Mouse (Mus musculus) embryonic facial prominence, embryonic 10.5 days (tissue): Measurements from ENCODE around the gene Cdr2. TPM values are rescaled to one million over a fixed set of nuclear protein-coding genes. Genes with fewer than 3 reads are reported as not detected.
"Not testable (repeated sequence)": the region's sequence is repeated elsewhere in the genome, so short reads cannot be mapped to it uniquely, and the experiment has no call there.

Source experiments
- DNase-seq: peaks from one replicate; pipeline ENCODE4 v3.0.0-alpha.2; 2017; ENCODE audit warnings: low spot score
- H3K27ac ChIP-seq: fragments of 300-500 bp; sonication (generic); replicated peaks from 2 replicates; pipeline ENCODE4 v1.5.1; 2016; ENCODE audit warnings: mild to moderate bottlenecking
- H3K27me3 ChIP-seq: fragments of 300-500 bp; sonication (generic); replicated peaks from 2 replicates; pipeline ENCODE4 v1.6.1; 2016; ENCODE audit warnings: low read depth, mild to moderate bottlenecking; ENCODE audit not compliant: poor library complexity, severe bottlenecking
- H3K36me3 ChIP-seq: fragments of 300-500 bp; sonication (generic); replicated peaks from 2 replicates; pipeline ENCODE4 v1.6.1; 2016; ENCODE audit warnings: mild to moderate bottlenecking, moderate library complexity
- H3K4me1 ChIP-seq: fragments of 300-500 bp; sonication (generic); 2 replicates; pipeline ENCODE4 v1.6.1; 2016
- H3K4me3 ChIP-seq: fragments of 300-500 bp; sonication (generic); 2 replicates; pipeline ENCODE4 v1.5.1; 2016; ENCODE audit warnings: mild to moderate bottlenecking, moderate library complexity
- H3K9me3 ChIP-seq: fragments of 300-500 bp; sonication (generic); 2 replicates; pipeline ENCODE4 v1.6.1; 2016; ENCODE audit warnings: mild to moderate bottlenecking
- WGBS: fragments of 180-500 bp; shearing (Covaris S2); methylation state at CpG from one replicate; pipeline ENCODE4 v1.1.7; 2016; 5-methylcytosine and 5-hydroxymethylcytosine counted together
- polyA plus RNA-seq: library from polyadenylated mRNA; unstranded; fragments of >200 nt; fragmentation: Nextera tagmentation; extraction: Ambion mirVana; gene quantifications from 2 replicates; pipeline ENCODE4 v1.2.1, GENCODE M21; 2016

The Cdr2 gene
- polyA plus RNA-seq, 1 experiment from 2014 or later: 11.5 TPM

DNA sequence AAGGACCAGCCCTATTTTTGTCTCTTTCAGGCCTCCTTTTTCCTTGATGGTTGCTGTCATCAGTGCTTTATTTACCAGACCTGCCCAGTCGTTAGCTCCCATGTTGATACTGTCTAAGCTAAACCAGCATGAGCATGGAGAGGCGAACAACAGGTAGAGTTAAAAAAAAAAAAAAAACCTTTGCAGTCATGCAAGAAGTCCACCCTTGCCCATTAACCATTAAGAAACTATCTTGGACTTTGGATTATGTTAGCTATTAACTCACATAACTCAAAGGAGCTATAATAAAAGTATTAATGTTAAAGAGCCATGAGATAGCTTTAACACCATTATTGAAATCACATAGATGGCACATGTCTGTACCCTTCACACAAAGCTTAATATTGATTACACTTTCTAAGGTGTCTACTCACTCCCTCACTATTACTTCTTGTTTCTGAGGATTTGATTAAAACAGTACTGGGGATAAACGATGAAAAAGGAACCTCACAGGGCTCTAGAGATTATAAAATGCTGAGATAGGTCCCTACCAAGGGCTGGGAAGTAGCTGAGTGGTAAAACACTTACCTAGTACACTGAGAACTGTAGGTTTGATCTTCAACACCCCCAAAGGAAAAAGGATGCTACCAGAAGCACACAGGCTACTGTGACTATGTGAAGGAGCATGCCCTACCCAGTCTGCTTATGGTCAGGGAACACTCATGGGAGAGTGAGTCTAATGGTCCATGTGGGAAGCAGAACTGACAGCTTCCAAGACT lies 18.1 kb upstream of the Cdr2 start:
- no peaks in the 10 kb centered on the region for H3K36me3 ChIP-seq
- H3K4me3 ChIP-seq: no peak overlapping the region
- no peak for DNase-seq
- no peaks in the 10 kb centered on the region for H3K4me1 ChIP-seq
- no peaks in the 10 kb centered on the region for H3K9me3 ChIP-seq
- H3K27me3 ChIP-seq: no peaks in the 10 kb centered on the region
- no peak overlapping the region for H3K27ac ChIP-seq
- WGBS: 77% methylated on average over 3 of the region's 3 CpGs

DNA sequence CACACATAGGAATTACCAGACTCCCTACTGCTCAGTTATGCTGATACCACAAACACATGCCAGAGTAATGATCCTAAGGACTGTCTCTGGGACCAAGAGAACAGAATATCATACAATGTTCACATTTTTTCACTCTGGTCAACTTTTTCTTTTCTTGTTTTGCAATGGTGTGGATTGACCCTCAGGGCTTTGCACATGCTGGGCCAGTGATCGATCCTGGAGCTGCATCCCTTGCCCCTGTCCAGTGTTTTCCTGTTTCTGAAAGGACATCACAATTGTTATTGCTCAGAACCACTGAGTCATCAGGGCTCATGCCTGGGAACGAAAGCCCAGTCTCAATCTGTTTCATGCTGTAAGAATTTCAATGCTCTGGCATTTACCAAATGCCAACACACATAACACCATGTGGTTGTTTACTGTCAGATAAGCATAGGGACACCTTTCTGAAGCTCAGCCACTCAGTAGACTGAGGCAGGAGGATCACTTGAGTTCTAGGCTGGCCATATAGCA lies 17.0 kb upstream of the Cdr2 start:
- no peaks in the 10 kb centered on the region for H3K27me3 ChIP-seq

DNA sequence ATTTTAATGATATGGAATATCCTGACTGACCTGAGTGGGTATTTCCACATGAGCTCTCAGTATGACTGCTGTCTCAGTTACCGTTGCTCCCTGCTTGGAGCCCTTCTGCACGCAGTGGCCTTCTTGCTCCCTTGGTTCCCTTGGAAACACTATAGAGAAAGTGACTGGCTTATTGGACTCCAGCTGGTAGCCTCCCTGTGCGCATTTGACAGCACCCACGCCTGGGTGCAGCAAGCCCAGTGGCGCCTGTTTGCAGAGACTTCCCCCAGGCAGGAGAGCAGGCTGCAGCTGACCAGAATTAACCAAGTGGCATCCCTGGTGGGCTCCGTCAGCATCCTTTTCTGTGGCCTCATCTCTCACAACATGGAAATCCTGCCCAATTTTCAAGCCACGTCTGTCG lies 9.1 kb upstream of the Cdr2 start:
- Histone ChIP-seq H3K4me3 (no peak overlapping the region), H3K27me3 (no peaks in the 10 kb centered on the region), H3K4me1 (no peaks in the 10 kb centered on the region), H3K9me3 (no peaks in the 10 kb centered on the region), H3K27ac (no peak overlapping the region), H3K36me3 (no peaks in the 10 kb centered on the region)
- no peak for DNase-seq
- WGBS: 71% methylated on average over 8 of the region's 8 CpGs

More for the DNA sequence above, 17.0 kb upstream of the Cdr2 start:
- no peaks in the 10 kb centered on the region for H3K36me3 ChIP-seq
- 79% methylated on average over 2 of the region's 2 CpGs for WGBS
- no peak overlapping the region for H3K27ac ChIP-seq
- DNase-seq: no peak
- no peak overlapping the region for H3K4me3 ChIP-seq
- no peaks in the 10 kb centered on the region for H3K9me3 ChIP-seq
- H3K4me1 ChIP-seq: no peaks in the 10 kb centered on the region

DNA sequence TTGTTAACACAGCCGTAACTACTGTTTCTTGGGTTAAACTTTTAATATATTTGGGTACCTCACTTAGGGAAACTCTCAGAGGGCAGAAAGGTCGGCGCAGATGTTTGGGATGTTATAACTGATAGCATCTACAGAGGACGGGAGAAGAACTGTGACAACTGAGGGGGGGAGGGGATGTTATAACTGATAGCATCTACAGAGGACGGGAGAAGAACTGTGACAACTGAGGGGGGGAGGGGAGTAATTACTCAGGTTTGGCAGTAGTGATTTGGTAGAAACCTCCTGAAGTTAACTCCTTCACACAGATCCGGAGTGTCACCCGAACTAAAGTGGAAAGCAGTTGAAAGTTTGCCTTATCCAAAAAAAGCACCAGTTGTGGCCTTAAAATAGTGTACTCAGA lies 856 bp upstream of the Cdr2 start:
- WGBS: 12% methylated on average over 7 of the region's 7 CpGs
- H3K4me1 ChIP-seq: peaks cover 21% of the 10 kb centered on the region
- no peaks in the 10 kb centered on the region for H3K27me3 ChIP-seq
- H3K36me3 ChIP-seq: no peaks in the 10 kb centered on the region
- DNase-seq: no peak
- no peaks in the 10 kb centered on the region for H3K9me3 ChIP-seq
- H3K27ac ChIP-seq: peak overlapping the region; percentile 95
- H3K4me3 ChIP-seq: peak overlapping the region; percentile 96

DNA sequence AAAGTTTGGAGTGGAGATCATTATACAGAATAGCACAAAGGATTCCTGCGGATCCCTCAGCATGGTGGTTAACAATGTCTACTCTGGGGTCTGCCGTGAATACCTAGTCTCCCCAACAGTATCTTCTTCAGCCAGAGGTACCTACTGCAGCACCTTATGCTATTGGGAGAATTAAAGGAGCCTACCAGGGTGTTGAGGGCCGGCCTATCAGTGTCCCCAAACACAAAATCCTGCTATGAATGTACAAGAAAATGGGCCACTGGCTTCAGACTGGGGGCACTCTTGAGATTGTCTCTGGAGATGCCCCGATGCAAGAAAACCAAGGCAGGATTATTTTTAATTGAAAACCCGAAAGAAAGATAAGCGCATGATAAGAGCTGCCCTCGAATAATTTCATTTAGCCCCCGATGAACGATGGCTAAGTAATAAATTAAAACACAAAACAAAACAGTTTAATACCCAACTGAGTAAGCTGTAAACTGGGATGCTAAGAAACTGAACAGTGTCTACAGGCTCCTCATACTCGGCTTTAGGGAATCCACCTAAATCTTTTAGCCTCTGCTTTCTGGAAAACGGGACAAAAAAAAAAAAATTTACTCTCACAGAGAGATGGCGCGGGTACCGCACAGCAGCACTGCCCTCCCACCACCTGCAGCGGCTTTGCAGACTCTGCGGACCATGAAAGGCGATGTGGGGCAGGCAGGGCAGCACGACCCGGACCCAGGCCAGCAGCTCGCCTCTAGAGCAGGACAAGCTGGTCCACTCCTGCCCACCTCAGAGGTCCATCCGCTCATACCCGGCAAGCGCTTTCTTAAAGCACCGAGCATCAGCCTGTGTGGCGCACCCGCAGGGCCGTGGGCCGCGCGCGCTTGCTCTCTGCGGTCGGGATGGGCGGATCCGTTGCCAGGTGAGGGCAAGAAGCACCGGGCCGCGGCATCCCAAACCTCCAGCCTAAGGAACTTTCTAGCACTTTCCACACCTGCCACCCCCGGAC lies 884 bp downstream of the Cdr2 start:
- H3K27me3 ChIP-seq: no peaks in the 10 kb centered on the region
- H3K36me3 ChIP-seq: no peaks in the 10 kb centered on the region
- H3K27ac ChIP-seq: peak overlapping the region; percentile 95
- peak overlapping the region; percentile 96 for H3K4me3 ChIP-seq
- DNase-seq: peak; percentile 76
- H3K4me1 ChIP-seq: peaks cover 25% of the 10 kb centered on the region
- no peaks in the 10 kb centered on the region for H3K9me3 ChIP-seq
- WGBS: 5% methylated on average over 39 of the region's 39 CpGs

DNA sequence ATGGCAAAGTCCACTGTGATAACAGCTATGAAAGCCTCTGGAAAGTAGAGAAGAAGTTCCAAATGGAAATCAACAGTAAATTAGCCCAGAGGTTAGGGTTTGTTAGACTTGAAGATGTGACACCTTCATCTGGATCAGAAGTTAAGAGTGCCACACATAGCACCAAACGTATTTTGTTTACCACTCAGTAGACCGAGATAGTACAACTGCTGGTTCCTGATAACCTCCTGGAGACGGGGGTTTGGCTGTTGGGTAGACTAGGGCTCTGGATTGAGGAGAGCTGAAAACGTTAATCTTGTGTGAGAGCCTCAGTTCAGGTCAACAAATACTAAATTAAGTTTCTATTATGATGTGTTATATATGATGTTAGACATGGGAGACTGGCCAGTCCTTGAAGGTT lies 2.1 kb downstream of the Cdr2 start:
- peak overlapping the region; percentile 96; the same call in 1 of the 2 replicates for H3K4me3 ChIP-seq
- DNase-seq: no peak
- no peak overlapping the region for H3K27ac ChIP-seq
- no peaks in the 10 kb centered on the region for H3K36me3 ChIP-seq
- no peaks in the 10 kb centered on the region for H3K9me3 ChIP-seq
- 90% methylated on average over 4 of the region's 4 CpGs for whole genome bisulfite sequencing
- no peaks in the 10 kb centered on the region for H3K27me3 ChIP-seq
- H3K4me1 ChIP-seq: peaks cover 30% of the 10 kb centered on the region

DNA sequence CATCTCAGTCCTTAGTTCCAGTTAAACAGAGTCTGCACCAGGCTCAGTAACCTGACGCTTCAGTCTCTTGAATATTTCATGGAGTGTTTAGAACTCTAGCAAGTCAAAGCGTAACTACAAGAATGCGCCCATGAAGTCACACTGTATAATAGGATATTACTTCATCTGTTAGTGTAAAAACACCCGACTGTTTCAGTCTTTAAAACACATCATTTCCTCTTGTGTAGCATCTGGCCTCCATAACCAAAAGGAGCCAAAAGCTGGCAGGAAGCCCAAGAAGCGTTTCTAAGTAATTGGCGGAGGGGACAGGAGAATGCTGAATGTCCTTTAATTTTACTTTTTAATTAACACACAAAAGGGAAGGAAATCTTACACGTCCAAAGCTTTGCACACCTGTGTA lies 5.0 kb downstream of the Cdr2 start:
- Histone ChIP-seq H3K4me1 (peaks cover 24% of the 10 kb centered on the region), H3K36me3 (no peaks in the 10 kb centered on the region), H3K27me3 (no peaks in the 10 kb centered on the region), H3K9me3 (no peaks in the 10 kb centered on the region), H3K4me3 (no peak overlapping the region), H3K27ac (no peak overlapping the region)
- WGBS: 81% methylated on average over 7 of the region's 7 CpGs
- no peak for DNase-seq

DNA sequence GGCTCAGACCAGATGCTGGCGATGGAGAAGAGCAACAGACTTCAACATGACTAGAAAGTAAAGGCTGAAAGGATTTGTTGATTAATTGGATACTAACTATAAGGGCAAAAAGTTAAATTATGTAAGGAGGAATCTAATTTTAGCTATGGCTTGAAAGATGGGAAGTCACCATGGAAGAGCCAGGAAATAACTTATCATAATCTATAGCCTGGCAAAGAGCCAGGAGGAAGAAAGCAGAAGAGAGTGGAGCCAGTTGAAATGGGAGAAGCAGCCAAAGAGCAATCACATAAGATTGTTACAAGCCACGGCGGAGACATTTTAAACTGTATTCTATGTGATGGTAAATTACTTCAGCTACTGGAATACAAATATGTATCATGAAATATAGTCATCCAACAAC lies 8.1 kb downstream of the Cdr2 start:
- H3K36me3 ChIP-seq: peaks cover 9% of the 10 kb centered on the region
- WGBS: 94% methylated on average over 3 of the region's 3 CpGs
- peaks cover 17% of the 10 kb centered on the region for H3K4me1 ChIP-seq
- no peak overlapping the region for H3K27ac ChIP-seq
- no peak for DNase-seq
- H3K9me3 ChIP-seq: no peaks in the 10 kb centered on the region
- H3K4me3 ChIP-seq: no peak overlapping the region
- H3K27me3 ChIP-seq: no peaks in the 10 kb centered on the region

DNA sequence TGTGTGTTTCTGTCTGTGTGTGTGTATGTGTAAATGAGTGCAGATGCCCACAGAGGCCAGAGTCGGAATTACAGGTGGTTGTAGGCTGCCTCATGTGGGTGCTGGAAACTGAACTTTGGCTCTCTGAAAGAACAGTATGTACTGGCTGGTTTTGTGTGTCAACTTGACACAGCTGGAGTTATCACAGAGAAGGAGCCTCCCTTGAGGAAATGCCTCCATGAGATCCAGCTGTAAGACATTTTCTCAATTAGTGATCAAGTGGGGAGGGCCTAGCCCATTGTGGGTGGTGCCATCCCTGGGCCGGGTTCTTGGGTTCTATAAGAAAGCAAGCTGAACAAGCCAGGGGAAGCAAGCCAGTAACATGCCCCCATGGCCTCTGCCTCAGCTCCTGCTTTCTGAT lies 9.6 kb downstream of the Cdr2 start:
- H3K4me1 ChIP-seq: peaks cover 13% of the 10 kb centered on the region
- H3K27ac ChIP-seq, H3K9me3 ChIP-seq, H3K4me3 ChIP-seq, H3K27me3 ChIP-seq, DNase-seq: not testable (repeated sequence)
- 62% methylated on average over 2 of the region's 2 CpGs for WGBS
- H3K36me3 ChIP-seq: peaks cover 24% of the 10 kb centered on the region

DNA sequence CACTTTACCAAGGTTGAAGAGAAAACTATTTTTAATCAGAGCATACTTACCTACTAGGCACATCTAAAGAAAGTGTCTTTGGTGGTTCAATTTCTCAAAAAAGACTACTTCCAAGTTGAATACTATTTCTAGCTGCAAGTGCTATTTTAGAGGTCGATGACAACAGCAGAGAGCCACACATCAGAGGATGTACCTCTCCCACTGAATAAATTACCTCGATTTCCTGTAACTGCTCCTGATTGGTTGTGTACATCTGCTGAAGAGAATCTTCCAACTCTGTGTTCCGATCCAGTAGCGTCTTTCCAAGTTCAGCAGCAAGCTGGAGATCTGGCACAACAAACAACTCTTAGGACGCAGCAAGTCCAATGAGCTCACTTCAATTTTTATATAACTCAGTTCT lies 12.0 kb downstream of the Cdr2 start:
- Histone ChIP-seq H3K27ac (no peak overlapping the region), H3K27me3 (no peaks in the 10 kb centered on the region), H3K9me3 (no peaks in the 10 kb centered on the region), H3K4me3 (no peak overlapping the region), H3K36me3 (peaks cover 29% of the 10 kb centered on the region), H3K4me1 (0 out of 2 replicates have a peak, but pooled peaks cover 4% of the 10 kb centered on the region)
- 87% methylated on average over 5 of the region's 5 CpGs for WGBS
- no peak for DNase-seq

DNA sequence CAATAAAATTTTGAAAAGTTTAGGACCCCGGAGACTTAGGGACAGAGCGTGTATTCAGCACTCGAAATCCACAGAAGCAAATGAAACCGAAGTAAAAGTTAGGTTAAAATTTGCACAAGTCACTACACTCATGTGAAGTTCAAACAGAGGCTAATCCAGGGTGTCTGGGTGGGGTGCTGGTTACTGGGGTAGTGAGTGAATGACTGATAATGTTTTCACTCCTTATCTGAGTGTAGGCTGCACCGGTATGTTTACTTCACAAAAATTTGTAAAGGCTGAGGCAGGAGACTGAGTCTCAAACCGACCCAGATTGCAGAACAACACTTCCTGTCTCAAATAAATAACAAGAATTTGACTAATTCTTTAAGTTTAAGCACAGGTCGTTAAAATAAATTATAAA lies 12.9 kb downstream of the Cdr2 start:
- Histone ChIP-seq H3K36me3 (peaks cover 29% of the 10 kb centered on the region), H3K4me3 (no peak overlapping the region), H3K27ac (no peak overlapping the region), H3K27me3 (no peaks in the 10 kb centered on the region), H3K4me1 (0 out of 2 replicates have a peak, but pooled peaks cover 4% of the 10 kb centered on the region), H3K9me3 (no peaks in the 10 kb centered on the region)
- DNase-seq: no peak
- 94% methylated on average over 7 of the region's 7 CpGs for WGBS

DNA sequence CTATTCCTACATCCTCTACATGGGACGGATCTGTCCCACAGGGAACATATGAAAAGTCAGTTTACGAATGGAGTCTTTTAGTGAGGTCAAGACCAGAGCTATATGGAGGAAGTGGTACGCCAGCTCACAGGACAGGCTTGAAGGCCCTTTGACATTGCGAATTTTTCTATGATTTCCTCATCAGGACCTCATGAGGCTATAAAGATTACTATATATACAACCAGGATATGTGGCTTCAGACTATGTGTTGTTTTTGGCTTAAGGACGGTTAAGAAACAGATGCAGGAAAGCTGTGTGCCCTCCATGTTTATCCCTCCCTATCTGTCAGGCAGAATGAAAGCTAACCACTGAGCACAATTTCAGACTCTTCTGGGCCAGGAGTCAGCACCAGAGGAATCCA lies 19.0 kb downstream of the Cdr2 start:
- H3K27me3 ChIP-seq: no peaks in the 10 kb centered on the region
- no peak overlapping the region for H3K4me3 ChIP-seq
- H3K36me3 ChIP-seq: peaks cover 44% of the 10 kb centered on the region
- DNase-seq: no peak
- 87% methylated on average over 5 of the region's 5 CpGs for WGBS
- H3K4me1 ChIP-seq: no peaks in the 10 kb centered on the region
- no peaks in the 10 kb centered on the region for H3K9me3 ChIP-seq
- H3K27ac ChIP-seq: no peak overlapping the region
